Mouse (Mus musculus) liver, embryonic 13.5 days (tissue): Measurements from ENCODE around the gene Smarcc1. TPM values are rescaled to one million over a fixed set of nuclear protein-coding genes. Genes with fewer than 3 reads are reported as not detected.
"Not testable (repeated sequence)": the region's sequence is repeated elsewhere in the genome, so short reads cannot be mapped to it uniquely, and the experiment has no call there.

Experiments used
- ATAC-seq: fragments of 200-750 bp; cut with Nextera tagmentation; 2 replicates; pipeline ENCODE4 v1.8.0; 2017; ENCODE audit warnings: low read depth, mild to moderate bottlenecking, moderate number of reproducible peaks, moderate library complexity
- DNase-seq: peaks from one replicate; pipeline ENCODE4 v3.0.0; 2022
- H3K27ac ChIP-seq: fragments of 300-500 bp; sonication (generic); 2 replicates; pipeline ENCODE4 v1.5.1; 2015; ENCODE audit warnings: moderate library complexity, mild to moderate bottlenecking, inconsistent platforms
- H3K27me3 ChIP-seq: fragments of 300-500 bp; sonication (generic); 2 replicates; pipeline ENCODE4 v1.6.1; 2015; ENCODE audit warnings: mild to moderate bottlenecking, inconsistent platforms
- H3K36me3 ChIP-seq: fragments of 300-500 bp; sonication (generic); 2 replicates; pipeline ENCODE4 v1.6.1; 2015; ENCODE audit warnings: mild to moderate bottlenecking, inconsistent platforms
- H3K4me1 ChIP-seq: fragments of 300-500 bp; sonication (generic); replicated peaks from 2 replicates; pipeline ENCODE4 v1.6.1; 2015; ENCODE audit warnings: inconsistent platforms
- H3K4me2 ChIP-seq: fragments of 300-500 bp; sonication (generic); 2 replicates; pipeline ENCODE4 v1.6.1; 2015; ENCODE audit warnings: inconsistent platforms, mild to moderate bottlenecking, moderate library complexity
- H3K4me3 ChIP-seq: fragments of 300-500 bp; sonication (generic); replicated peaks from 2 replicates; pipeline ENCODE4 v1.5.1; 2015; ENCODE audit warnings: mild to moderate bottlenecking, inconsistent platforms
- H3K9ac ChIP-seq: fragments of 300-500 bp; sonication (generic); 2 replicates; pipeline ENCODE4 v1.6.1; 2015; ENCODE audit warnings: mild to moderate bottlenecking, inconsistent platforms
- H3K9me3 ChIP-seq: fragments of 300-500 bp; sonication (generic); replicated peaks from 2 replicates; pipeline ENCODE4 v1.6.1; 2016; ENCODE audit warnings: inconsistent platforms
- WGBS: fragments of 180-500 bp; shearing (Covaris S2); methylation state at CpG from one replicate; pipeline ENCODE4 v1.1.7; 2015; ENCODE audit not compliant: insufficient replicate concordance; 5-methylcytosine and 5-hydroxymethylcytosine counted together
- polyA plus RNA-seq: library from polyadenylated mRNA; unstranded; fragments of >200 nt; fragmentation: Nextera tagmentation; extraction: Ambion mirVana; gene quantifications from 2 replicates; pipeline ENCODE4 v1.2.1, GENCODE M21; 2015

The Smarcc1 gene
- polyA plus RNA-seq, 1 experiment from 2014 or later = 43.4 TPM

GRCm38 (mm10) chr9:110097791-110098190, 19.7 kb upstream of the Smarcc1 start:
- peaks cover 61% of the 10 kb centered on the region for H3K36me3 ChIP-seq
- H3K4me1 ChIP-seq = peaks cover 19% of the 10 kb centered on the region
- 80% methylated on average over 3 of the region's 3 CpGs for WGBS

DNA sequence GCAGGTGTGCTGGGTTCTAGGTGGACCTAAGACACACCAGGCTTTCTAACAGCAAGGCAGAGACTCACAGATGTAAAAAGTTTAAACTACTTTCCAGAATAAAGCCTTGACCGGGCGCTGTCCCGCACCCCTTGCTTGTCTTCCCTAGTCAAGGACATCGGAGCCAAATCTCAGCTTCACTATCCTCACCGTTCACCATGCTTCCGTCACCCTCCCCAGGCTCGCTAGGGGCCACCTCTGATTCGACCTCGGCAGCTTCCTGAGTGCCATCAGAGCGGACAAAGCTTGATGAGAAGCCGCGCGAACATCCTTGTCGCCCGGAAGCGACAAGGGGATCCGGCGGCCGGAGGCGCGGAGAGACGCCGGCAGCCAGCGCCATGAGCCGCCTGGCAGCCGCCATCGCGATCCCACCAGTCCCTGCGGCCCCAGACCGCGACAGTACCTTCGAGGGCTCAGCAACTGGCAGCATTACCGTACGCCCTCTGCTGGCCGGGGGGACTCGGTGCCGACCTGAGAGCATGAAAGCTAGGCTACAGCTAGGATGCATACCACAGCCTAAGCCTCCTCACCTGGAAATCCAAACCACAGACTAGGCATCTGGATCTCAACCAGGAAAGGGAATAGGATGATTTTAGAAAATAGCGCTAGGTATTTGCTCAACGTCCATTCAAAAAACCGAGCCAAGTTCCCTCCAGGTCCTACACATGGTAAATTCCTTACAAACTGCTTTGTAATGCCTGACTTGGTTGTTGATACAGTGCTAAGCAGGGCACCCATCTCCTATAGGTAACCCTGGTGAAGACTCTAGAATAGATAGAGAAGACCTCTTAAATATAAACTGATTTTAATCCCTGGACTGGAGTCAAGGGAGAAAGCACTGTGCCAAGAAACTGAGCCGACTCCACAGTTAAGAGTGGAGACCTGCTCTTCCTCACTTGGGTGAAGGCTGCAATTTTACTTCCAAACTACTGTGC, 16.6 kb upstream of the Smarcc1 start:
- peak overlapping the region; percentile 30; the same call in 1 of the 2 replicates for H3K27ac ChIP-seq
- peak overlapping the region; percentile 82 for H3K4me2 ChIP-seq
- peaks cover 57% of the 10 kb centered on the region for H3K36me3 ChIP-seq
- H3K4me3 ChIP-seq = peak overlapping the region; percentile 87
- no peaks in the 10 kb centered on the region for H3K27me3 ChIP-seq
- WGBS = 3% methylated on average over 41 of the region's 41 CpGs
- ATAC-seq (peak; percentile 95), DNase-seq (peak; percentile 89)
- peaks cover 30% of the 10 kb centered on the region for H3K4me1 ChIP-seq
- peak overlapping the region; percentile 85 for H3K9ac ChIP-seq
- no peaks in the 10 kb centered on the region for H3K9me3 ChIP-seq

More at GRCm38 (mm10) chr9:110097791-110098190, 19.7 kb upstream of the Smarcc1 start:
- H3K4me2 ChIP-seq = no peak overlapping the region
- no peaks in the 10 kb centered on the region for H3K9me3 ChIP-seq
- H3K9ac ChIP-seq = no peak overlapping the region
- DNase-seq = no peak
- no peak for ATAC-seq
- no peaks in the 10 kb centered on the region for H3K27me3 ChIP-seq
- no peak overlapping the region for H3K27ac ChIP-seq
- no peak overlapping the region for H3K4me3 ChIP-seq

- no peaks in the 10 kb centered on the region for H3K27me3 ChIP-seq
- peaks cover 18% of the 10 kb centered on the region for H3K36me3 ChIP-seq
- peak overlapping the region; percentile 83 for H3K4me3 ChIP-seq
- H3K9ac ChIP-seq = peak overlapping the region; percentile 91
- ATAC-seq = no peak
- WGBS = 17% methylated on average over 10 of the region's 10 CpGs
- peak overlapping the region; percentile 91 for H3K27ac ChIP-seq
- H3K4me2 ChIP-seq = peak overlapping the region; percentile 83
- H3K9me3 ChIP-seq = no peaks in the 10 kb centered on the region
- H3K4me1 ChIP-seq = peaks cover 27% of the 10 kb centered on the region
- DNase-seq = no peak
These were observed 1.0 kb upstream of the Smarcc1 start for GRCm38 (mm10) chr9:110116353-110116976.

GRCm38 (mm10) chr9:110117779-110118139, 251 bp downstream of the Smarcc1 start, which contains the start of gene Dhx30:
Dhx30 (minus strand) TSS chr9:110117830.
- DNase-seq (no peak), ATAC-seq (no peak)
- H3K4me3 ChIP-seq = peak within 1 kb of the TSS; percentile 83
- WGBS = under 1% methylated on average over 17 of the region's 17 CpGs
- H3K36me3 ChIP-seq = peaks cover 7% of the 10 kb centered on the region
- peak within 1 kb of the TSS; percentile 83 for H3K4me2 ChIP-seq
- no peaks in the 10 kb centered on the region for H3K9me3 ChIP-seq
- H3K27ac ChIP-seq = peak within 1 kb of the TSS; percentile 91
- no peaks in the 10 kb centered on the region for H3K27me3 ChIP-seq
- H3K9ac ChIP-seq = peak within 1 kb of the TSS; percentile 91
- H3K4me1 ChIP-seq = peaks cover 27% of the 10 kb centered on the region

- H3K36me3 ChIP-seq = peaks cover 2% of the 10 kb centered on the region; the same call in 1 of the 2 replicates
- peak overlapping the region; percentile 83 for H3K4me2 ChIP-seq
- no peaks in the 10 kb centered on the region for H3K27me3 ChIP-seq
- no peak for ATAC-seq
- peak overlapping the region; percentile 91 for H3K27ac ChIP-seq
- H3K9ac ChIP-seq = peak overlapping the region; percentile 91
- peaks cover 27% of the 10 kb centered on the region for H3K4me1 ChIP-seq
- no peak for DNase-seq
- WGBS = 60% methylated on average over 1 of the region's 1 CpGs
- no peaks in the 10 kb centered on the region for H3K9me3 ChIP-seq
- peak overlapping the region; percentile 83 for H3K4me3 ChIP-seq
These were observed 741 bp downstream of the Smarcc1 start for GRCm38 (mm10) chr9:110118249-110118648.

DNA sequence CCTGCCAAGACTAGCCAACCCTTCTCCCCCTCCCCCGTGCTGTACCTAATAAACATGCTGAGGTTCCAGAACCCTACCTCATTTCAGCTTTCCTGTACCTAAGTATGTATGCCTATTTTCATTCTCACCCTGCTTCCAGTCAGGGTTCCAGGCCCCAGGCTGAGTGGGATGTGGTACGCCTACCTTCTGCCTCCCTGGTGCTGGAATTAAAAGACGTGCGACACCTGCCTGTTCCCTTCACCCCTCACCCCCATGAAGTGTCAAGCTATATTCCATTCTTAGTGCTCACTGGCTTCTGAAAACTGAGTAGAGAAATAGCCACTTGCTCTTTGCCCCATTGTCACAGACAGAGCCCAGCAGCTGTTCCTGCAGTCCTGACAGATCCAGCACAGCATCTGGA, 3.9 kb downstream of the Smarcc1 start:
- H3K4me3 ChIP-seq = no peak overlapping the region
- DNase-seq (no peak), ATAC-seq (no peak)
- no peak overlapping the region for H3K4me2 ChIP-seq
- H3K9me3 ChIP-seq = no peaks in the 10 kb centered on the region
- no peaks in the 10 kb centered on the region for H3K36me3 ChIP-seq
- WGBS = 77% methylated on average over 4 of the region's 4 CpGs
- no peaks in the 10 kb centered on the region for H3K27me3 ChIP-seq
- H3K4me1 ChIP-seq = peaks cover 18% of the 10 kb centered on the region
- H3K9ac ChIP-seq = no peak overlapping the region
- no peak overlapping the region for H3K27ac ChIP-seq

DNA sequence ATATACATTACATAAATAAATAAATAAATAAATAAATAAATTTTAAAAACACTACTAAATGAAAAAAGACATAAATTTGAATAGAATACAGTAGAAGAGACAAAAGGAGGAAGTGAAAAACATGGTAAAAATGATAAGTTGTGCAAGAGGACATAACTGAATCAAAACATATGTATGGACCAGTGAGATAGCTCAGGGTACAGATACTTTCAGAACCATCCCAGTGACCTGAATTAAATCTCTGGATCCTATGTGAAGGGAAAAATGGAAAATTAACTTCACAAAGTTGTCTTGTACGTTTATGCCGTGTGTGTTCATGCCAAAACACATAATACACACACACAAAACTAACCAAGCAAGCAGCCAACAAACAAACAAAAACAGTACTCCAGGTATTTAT, 5.8 kb downstream of the Smarcc1 start:
- Histone ChIP-seq H3K9ac (no peak overlapping the region), H3K27me3 (no peaks in the 10 kb centered on the region), H3K4me2 (no peak overlapping the region), H3K4me1 (peaks cover 10% of the 10 kb centered on the region), H3K9me3 (no peaks in the 10 kb centered on the region), H3K27ac (no peak overlapping the region), H3K4me3 (no peak overlapping the region), H3K36me3 (no peaks in the 10 kb centered on the region)
- ATAC-seq = no peak
- no peak for DNase-seq
- WGBS = 47% methylated on average over 2 of the region's 2 CpGs

GRCm38 (mm10) chr9:110124008-110124540, 6.6 kb downstream of the Smarcc1 start:
- not testable (repeated sequence) for H3K9ac ChIP-seq, H3K36me3 ChIP-seq, H3K4me2 ChIP-seq, DNase-seq, H3K4me3 ChIP-seq, H3K4me1 ChIP-seq, H3K27me3 ChIP-seq, H3K9me3 ChIP-seq, H3K27ac ChIP-seq, ATAC-seq
- 42% methylated on average over 2 of the region's 2 CpGs for WGBS

DNA sequence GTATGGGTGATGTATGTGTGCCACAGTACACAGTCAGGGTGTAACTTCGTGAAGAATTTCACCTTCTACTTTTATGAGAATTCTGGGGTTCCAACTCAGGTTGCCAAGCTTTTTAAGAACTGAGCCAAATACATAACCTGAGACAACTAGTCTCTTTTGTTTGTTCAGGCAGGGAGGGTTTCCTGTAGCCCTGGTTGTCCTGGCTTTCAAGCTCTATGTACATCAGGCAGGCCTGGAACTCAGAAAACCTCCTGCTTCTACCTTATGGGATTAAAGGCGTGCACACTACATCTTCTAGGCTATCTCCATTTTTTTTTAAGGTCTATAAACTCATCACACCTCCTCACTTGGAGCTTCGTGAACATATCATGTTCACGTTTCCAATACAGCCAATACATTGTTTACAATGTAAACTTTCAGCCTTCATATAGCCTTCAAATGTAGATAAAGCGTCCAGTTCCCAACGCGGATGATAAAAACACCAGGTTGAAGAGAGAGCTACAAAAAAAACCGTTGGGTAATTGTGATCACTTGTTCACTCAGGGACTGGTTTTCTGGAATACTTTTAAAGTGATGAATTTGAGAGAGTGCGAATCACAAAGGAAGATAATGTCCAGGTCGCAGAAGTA, 13.5 kb downstream of the Smarcc1 start:
- Histone ChIP-seq H3K27ac (peak overlapping the region; percentile 97), H3K4me1 (peaks cover 47% of the 10 kb centered on the region), H3K4me3 (peak overlapping the region; percentile 86), H3K9me3 (no peaks in the 10 kb centered on the region), H3K9ac (peak overlapping the region; percentile 92), H3K36me3 (peaks cover 16% of the 10 kb centered on the region), H3K4me2 (peak overlapping the region; percentile 98), H3K27me3 (no peaks in the 10 kb centered on the region)
- ATAC-seq = peak; percentile 0; the same call in 1 of the 2 replicates
- no peak for DNase-seq
- WGBS = 12% methylated on average over 10 of the region's 10 CpGs

- H3K4me2 ChIP-seq = peak overlapping the region; percentile 98
- ATAC-seq (peak; percentile 93), DNase-seq (peak; percentile 99)
- H3K9me3 ChIP-seq = no peaks in the 10 kb centered on the region
- H3K36me3 ChIP-seq = peaks cover 22% of the 10 kb centered on the region
- under 1% methylated on average over 64 of the region's 64 CpGs for WGBS
- peak overlapping the region; percentile 86 for H3K4me3 ChIP-seq
- H3K9ac ChIP-seq = peak overlapping the region; percentile 92
- peaks cover 47% of the 10 kb centered on the region for H3K4me1 ChIP-seq
- H3K27ac ChIP-seq = peak overlapping the region; percentile 97
- H3K27me3 ChIP-seq = no peaks in the 10 kb centered on the region
These were observed 14.2 kb downstream of the Smarcc1 start for GRCm38 (mm10) chr9:110131525-110132197.
